14 mouse cellular contexts compared by ENCODE assay signal in the genomic region with DNA sequence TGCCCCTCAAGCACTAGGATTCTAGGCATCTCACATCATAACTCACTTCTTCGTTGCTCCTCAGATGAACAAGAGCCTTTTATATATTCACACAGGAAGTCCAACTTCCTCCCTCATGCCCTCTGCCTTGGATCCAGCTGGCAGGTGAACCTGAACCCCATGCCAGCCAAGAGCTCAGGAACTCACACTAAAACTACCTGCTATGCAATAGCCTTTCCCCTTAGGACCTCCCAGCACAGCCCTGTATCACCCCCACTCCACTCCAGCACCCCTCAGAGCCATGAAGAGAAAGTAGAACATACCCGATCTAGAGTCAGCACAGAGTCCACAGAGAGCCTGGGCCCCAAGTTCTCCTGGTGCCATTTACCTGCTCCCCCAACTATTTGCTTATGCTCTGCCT. TPM values are rescaled to one million over a fixed set of nuclear protein-coding genes. Genes with fewer than 3 reads are reported as not detected.
DNase-seq lines count a peak whose midpoint lies in the region; ATAC-seq lines count a peak whose summit lies in the region.
"Had no signal": no experiment of that assay in that cellular context is flagged by ENCODE, and none has a peak within 500 bp of the region (broad histone marks: within the 10 kb centered on the region; RNA-seq: fewer than 3 reads in every experiment).

No protein-coding gene starts in this region.

- ATAC-seq in CD4-positive, CD25-positive, alpha-beta regulatory T cell, adult 4 months, result peak; percentile 33
- no peak for ATAC-seq in liver, embryonic 13.5 days (ENCODE audit: low read depth)
- ATAC-seq: forebrain, postnatal 0 days had no signal

- intact Hi-C loops in left cerebral cortex, postnatal 14 days (cut with DNase I), result no loop called here

- no peaks in the 10 kb centered on the region for H3K9me3 ChIP-seq in liver, embryonic 13.5 days (replicated peaks)
- H3K9me3 ChIP-seq: G1E; heart, embryonic 13.5 days; limb, embryonic 15.5 days had no signal

- H3K4me2 ChIP-seq in liver, embryonic 13.5 days, result no peak overlapping the region
- H3K4me2 ChIP-seq: limb, embryonic 15.5 days had no signal

- peaks cover 78% of the 10 kb centered on the region for H3K4me1 ChIP-seq in liver, embryonic 13.5 days (replicated peaks)

- 27% methylated on average over 2 of the region's 2 CpGs for WGBS in liver, embryonic 13.5 days (ENCODE audit: insufficient replicate concordance)

- no peak overlapping the region for H3K4me3 ChIP-seq in liver, embryonic 13.5 days (replicated peaks)
- H3K4me3 ChIP-seq: heart, embryonic 13.5 days; limb, embryonic 15.5 days had no signal

- peak; percentile 85 for DNase-seq in heart, adult 11 months
- DNase-seq in heart, adult 9 months (ENCODE audit: low spot score in 2 of 2), result no peak
- peak; percentile 68 for DNase-seq in cerebellum, adult 9-10 months
- DNase-seq in liver, embryonic 13.5 days, result no peak
- no peak for DNase-seq in left cerebral cortex, postnatal 14 days (ENCODE audit: low spot score in 2 of 2)
- no peak for DNase-seq in heart, adult 8-10 months (ENCODE audit: low spot score)
- DNase-seq in adrenal gland, adult 18-20 months (ENCODE audit: low spot score in 2 of 2), result no peak
- DNase-seq: adrenal gland, postnatal 25 days; forebrain, postnatal 0 days; gastrocnemius, postnatal 10 days had no signal

- H3K27me3 ChIP-seq in liver, embryonic 13.5 days, result peaks cover 3% of the 10 kb centered on the region; the same call in 1 of the 2 replicates
- H3K27me3 ChIP-seq: heart, embryonic 13.5 days; limb, embryonic 15.5 days had no signal

- H3K36me3 ChIP-seq in liver, embryonic 13.5 days, result no peaks in the 10 kb centered on the region
- H3K36me3 ChIP-seq: G1E; heart, embryonic 13.5 days; limb, embryonic 15.5 days had no signal

- peak overlapping the region; percentile 30; the same call in 1 of the 2 replicates for H3K27ac ChIP-seq in liver, embryonic 13.5 days
- H3K27ac ChIP-seq: heart, embryonic 13.5 days; limb, embryonic 15.5 days had no signal

- peak overlapping the region; percentile 22; the same call in 1 of the 2 replicates for H3K9ac ChIP-seq in liver, embryonic 13.5 days
- H3K9ac ChIP-seq: forebrain, postnatal 0 days; limb, embryonic 15.5 days had no signal

RNA-seq across cellular contexts. Expression of a gene that starts 21.3 kb away (rescaled TPM):
- 1 to 10 TPM in 1 of 2 experiments, under 1 TPM in 1; 0.67 to 2.9 TPM for polyA plus RNA-seq in CD4-positive, CD25-positive, alpha-beta regulatory T cell, adult 4 months (2017; shearing (Covaris generic))
- 15.5 and 16.7 TPM in 2 replicates for polyA plus RNA-seq in liver, embryonic 13.5 days (2015; fragmentation: Nextera tagmentation; extraction: Ambion mirVana)
- 10 to 100 TPM; 17.1 to 18.8 TPM for total RNA-seq in left cerebral cortex, postnatal 14 days (2021)
- 10 to 100 TPM; 10.6 to 11.4 (median 11.3) TPM for total RNA-seq in heart, adult 8-10 months (2022)
- total RNA-seq in adrenal gland, adult 18-20 months (2021), result 10 to 100 TPM; 27.0 to 35.8 TPM

RNA-seq across cellular contexts. Expression of a gene that starts 31.3 kb away (rescaled TPM):
- 10 to 100 TPM; 32.6 to 34.7 TPM for polyA plus RNA-seq in CD4-positive, CD25-positive, alpha-beta regulatory T cell, adult 4 months (2017; shearing (Covaris generic))
- 21.9 and 25.3 TPM in 2 replicates for polyA plus RNA-seq in liver, embryonic 13.5 days (2015; fragmentation: Nextera tagmentation; extraction: Ambion mirVana)
- total RNA-seq in left cerebral cortex, postnatal 14 days (2021), result 10 to 100 TPM; 88.8 to 95.6 TPM
- total RNA-seq in heart, adult 8-10 months (2022), result 10 to 100 TPM; 89.7 to 97.8 (median 92.7) TPM
- total RNA-seq in adrenal gland, adult 18-20 months (2021), result 10 to 100 TPM; 73.9 to 87.5 TPM

Comparison
In these comparisons a context has a peak if more than half of its experiments do, and no peak if none do; other contexts are left out.
1. DNase-seq: peak in heart, adult 11 months (single experiment) and cerebellum, adult 9-10 months (single experiment); none in heart, adult 9 months (0 of 2), liver, embryonic 13.5 days (single experiment), left cerebral cortex, postnatal 14 days (0 of 2), heart, adult 8-10 months (single experiment) and adrenal gland, adult 18-20 months (0 of 2).